ENCODE assay signal across 8 mouse cellular contexts in the genomic region with DNA sequence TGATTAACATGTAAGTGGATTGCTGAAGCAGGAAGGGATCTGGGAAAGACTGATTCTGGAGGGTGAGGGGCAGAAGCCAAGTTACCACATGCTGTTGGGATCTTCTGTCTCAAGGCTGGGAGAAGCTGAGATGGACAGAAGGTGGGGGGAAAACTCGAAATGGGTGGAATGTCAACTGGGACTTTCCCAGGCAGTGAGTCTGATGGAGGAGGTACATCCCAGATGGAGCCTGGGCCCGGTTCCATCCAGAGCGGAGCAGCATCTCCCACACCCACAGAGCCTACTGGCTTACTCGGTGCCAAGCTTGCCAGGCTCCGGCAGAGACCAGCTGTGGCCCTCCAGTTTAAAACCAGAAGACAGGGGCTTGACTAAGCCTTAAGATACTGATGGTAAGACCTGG. TPM values are rescaled to one million over a fixed set of nuclear protein-coding genes. Genes with fewer than 3 reads are reported as not detected.
A peak's percentile ranks its signal among the peaks of the same experiment; 100 is the strongest.
DNase-seq lines count a peak whose midpoint lies in the region; TF ChIP-seq lines count a peak whose summit lies in the region.

No protein-coding gene starts in this region.

- H3K4me3 ChIP-seq in gastrocnemius, adult 2 months = no peak overlapping the region

- H3K27ac ChIP-seq in gastrocnemius, adult 2 months = no peak overlapping the region

- no peak for TF ChIP-seq POLR2A in brain, embryonic 14.5 days (IDR thresholded peaks at IDR 0.05; ENCODE audit: borderline replicate concordance, extremely low read depth, insufficient read depth, insufficient read length, poor library complexity, severe bottlenecking)

- intact Hi-C loops in gastrocnemius, adult 2 months (cut with DNase I) = no loop called here

- TF ChIP-seq CTCF in brain, embryonic 14.5 days (IDR thresholded peaks at IDR 0.05; ENCODE audit: borderline replicate concordance, extremely low read depth, insufficient read depth, insufficient read length) = no peak
- TF ChIP-seq CTCF in gastrocnemius, adult 2 months (IDR thresholded peaks at IDR 0.05) = no peak

- DNase-seq in 3T3-L1 (ENCODE audit: low read depth, low spot score) (peak; percentile 94), MN1 (ENCODE audit: low spot score) (no peak), liver (no peak)
- peak; percentile 81 for DNase-seq in brain, embryonic 14.5 days (ENCODE audit: low read depth)
- DNase-seq in gastrocnemius, adult 2 months = peak; percentile 68
- peak; percentile 83 to 86 for DNase-seq in layer of hippocampus, postnatal 36 days
- peak; percentile 74 to 77 for DNase-seq in right cerebral cortex, postnatal 36 days (ENCODE audit: low spot score in 2 of 2)
- no peak for DNase-seq in ovary, postnatal 36 days (ENCODE audit: low spot score)

RNA-seq across cellular contexts. Expression of a gene that starts 33.4 kb away (rescaled TPM):
- 0.04 TPM in 1 of 2 replicates, not detected in the other for polyA plus RNA-seq in brain, embryonic 14.5 days (2012; rRNA removed)
- total RNA-seq in gastrocnemius, adult 2 months (2021) = not detected
- not detected for total RNA-seq in layer of hippocampus, postnatal 36 days (2021)

RNA-seq across cellular contexts. Expression of a gene that starts 52.3 kb away (rescaled TPM):
- 23.3 and 28.6 TPM in 2 replicates for polyA plus RNA-seq in brain, embryonic 14.5 days (2012; rRNA removed)
- total RNA-seq in gastrocnemius, adult 2 months (2021) = 1 to 10 TPM; 4.0 to 7.2 TPM
- total RNA-seq in layer of hippocampus, postnatal 36 days (2021) = 10 to 100 TPM; 14.3 to 15.4 TPM

RNA-seq across cellular contexts. Expression of a gene that starts 57.8 kb away (rescaled TPM):
- 0.44 and 1.3 TPM in 2 replicates for polyA plus RNA-seq in brain, embryonic 14.5 days (2012; rRNA removed)
- total RNA-seq in gastrocnemius, adult 2 months (2021) = 1 to 10 TPM in 1 of 2 experiments, under 1 TPM in 1; 0.43 to 1.5 TPM
- 1 to 10 TPM; 1.8 TPM for total RNA-seq in layer of hippocampus, postnatal 36 days (2021)

Comparison
In these comparisons a context has a peak if more than half of its experiments do, and no peak if none do; other contexts are left out.
1. DNase-seq: peak in 3T3-L1 (single experiment), brain, embryonic 14.5 days (single experiment), gastrocnemius, adult 2 months (single experiment), layer of hippocampus, postnatal 36 days (2 of 2) and right cerebral cortex, postnatal 36 days (2 of 2); none in MN1 (single experiment), liver (single experiment) and ovary, postnatal 36 days (single experiment).